Mouse (Mus musculus) hindbrain, postnatal 0 days (tissue): Measurements from ENCODE around the gene Stk39. TPM values are rescaled to one million over a fixed set of nuclear protein-coding genes. Genes with fewer than 3 reads are reported as not detected.

Experiments
- ATAC-seq: fragments of 200-750 bp; cut with Nextera tagmentation; 2 replicates; pipeline ENCODE4 v1.8.0; 2017; ENCODE audit warnings: mild to moderate bottlenecking, moderate TSS enrichment, moderate library complexity
- DNase-seq: peaks from one replicate; pipeline ENCODE4 v3.0.0-alpha.2; 2015; ENCODE audit warnings: low spot score
- H3K27ac ChIP-seq: fragments of 300-500 bp; sonication (generic); 2 replicates; pipeline ENCODE4 v1.5.1; 2014; ENCODE audit warnings: mild to moderate bottlenecking
- H3K27me3 ChIP-seq: fragments of 300-500 bp; sonication (generic); 2 replicates; pipeline ENCODE4 v1.6.1; 2014; ENCODE audit warnings: low read length, mixed read lengths; ENCODE audit not compliant: insufficient read depth
- H3K36me3 ChIP-seq: fragments of 300-500 bp; sonication (generic); 2 replicates; pipeline ENCODE4 v1.6.1; 2014; ENCODE audit warnings: low read length, mixed read lengths; ENCODE audit not compliant: insufficient read depth
- H3K4me1 ChIP-seq: fragments of 300-500 bp; sonication (generic); 2 replicates; pipeline ENCODE4 v1.6.1; 2014; ENCODE audit warnings: antibody characterized with exemption, low read length, mixed read lengths; ENCODE audit not compliant: insufficient read depth
- H3K4me2 ChIP-seq: fragments of 300-500 bp; sonication (generic); 2 replicates; pipeline ENCODE4 v1.6.1; 2014; ENCODE audit warnings: low read depth, mild to moderate bottlenecking, low read length, moderate library complexity, mixed read lengths
- H3K4me3 ChIP-seq: fragments of 300-500 bp; sonication (generic); 2 replicates; pipeline ENCODE4 v1.5.1; 2014; ENCODE audit warnings: low read length
- H3K9ac ChIP-seq: fragments of 300-500 bp; sonication (generic); replicated peaks from 2 replicates; pipeline ENCODE4 v1.6.1; 2014; ENCODE audit warnings: mild to moderate bottlenecking, low read length, moderate library complexity, mixed read lengths
- H3K9me3 ChIP-seq: fragments of 300-500 bp; sonication (generic); 2 replicates; pipeline ENCODE4 v1.6.1; 2016; ENCODE audit warnings: low read length, mixed read lengths
- CTCF ChIP-seq: IDR thresholded peaks from 2 replicates; pipeline ENCODE4 v1.5.1; 2016; ENCODE audit warnings: antibody characterized with exemption, control low read depth, low read depth
- WGBS: fragments of 180-500 bp; shearing (Covaris S2); extraction: QIAGEN DNeasy Blood & Tissue Kit; methylation state at CpG from one replicate; pipeline ENCODE4 v1.1.7; 2014; 5-methylcytosine and 5-hydroxymethylcytosine counted together
- polyA plus RNA-seq: library from polyadenylated mRNA; unstranded; fragments of >200 nt; fragmentation: Nextera tagmentation; extraction: Ambion mirVana; gene quantifications from 2 replicates; pipeline ENCODE4 v1.2.1, GENCODE M21; 2015
- total RNA-seq: library from RNA; depleted of rRNA; stranded (reverse); fragments of >200 nt; gene quantifications from 2 replicates; pipeline ENCODE4 v1.2.3, GENCODE M21; 2014

The Stk39 gene
- total and polyA plus RNA-seq, 2 experiments from 2014 or later = 30.8 to 38.4 TPM

GRCm38 (mm10) chr2:68458115-68458514 lies 14.0 kb downstream of the Stk39 start:
- ATAC-seq (no peak), DNase-seq (no peak)
- 85% methylated on average over 5 of the region's 5 CpGs for WGBS
- TF ChIP-seq CTCF = no peak
- Histone ChIP-seq H3K4me2 (no peak overlapping the region), H3K27me3 (no peaks in the 10 kb centered on the region), H3K9ac (no peak overlapping the region), H3K36me3 (no peaks in the 10 kb centered on the region), H3K4me3 (no peak overlapping the region), H3K9me3 (no peaks in the 10 kb centered on the region), H3K27ac (no peak overlapping the region), H3K4me1 (no peaks in the 10 kb centered on the region)

- Histone ChIP-seq H3K27ac (no peak overlapping the region), H3K9me3 (no peaks in the 10 kb centered on the region), H3K27me3 (no peaks in the 10 kb centered on the region), H3K9ac (no peak overlapping the region), H3K36me3 (no peaks in the 10 kb centered on the region), H3K4me1 (no peaks in the 10 kb centered on the region), H3K4me2 (no peak overlapping the region), H3K4me3 (no peak overlapping the region)
- DNase-seq = no peak
- 79% methylated on average over 6 of the region's 6 CpGs for WGBS
- TF ChIP-seq CTCF = no peak
- ATAC-seq = no peak
Observed at GRCm38 (mm10) chr2:68457455-68458032, 14.5 kb downstream of the Stk39 start.

- Histone ChIP-seq H3K27me3 (no peaks in the 10 kb centered on the region), H3K9ac (no peak overlapping the region), H3K27ac (no peak overlapping the region), H3K4me1 (no peaks in the 10 kb centered on the region), H3K9me3 (no peaks in the 10 kb centered on the region), H3K36me3 (no peaks in the 10 kb centered on the region), H3K4me3 (no peak overlapping the region), H3K4me2 (no peak overlapping the region)
- no peak for DNase-seq
- ATAC-seq = no peak
- WGBS = 86% methylated on average over 6 of the region's 6 CpGs
- TF ChIP-seq CTCF = no peak
Observed at GRCm38 (mm10) chr2:68456899-68457298, 15.2 kb downstream of the Stk39 start.

- no peak overlapping the region for H3K27ac ChIP-seq
- H3K4me3 ChIP-seq = no peak overlapping the region
- H3K36me3 ChIP-seq = no peaks in the 10 kb centered on the region
- H3K9ac ChIP-seq = no peak overlapping the region
- H3K4me2 ChIP-seq = no peak overlapping the region
- H3K4me1 ChIP-seq = no peaks in the 10 kb centered on the region
- ATAC-seq (no peak), DNase-seq (no peak)
- no peaks in the 10 kb centered on the region for H3K27me3 ChIP-seq
- TF ChIP-seq CTCF = no peak
- 77% methylated on average over 4 of the region's 4 CpGs for WGBS
- no peaks in the 10 kb centered on the region for H3K9me3 ChIP-seq
Observed at GRCm38 (mm10) chr2:68452379-68452778, 19.7 kb downstream of the Stk39 start.

GRCm38 (mm10) chr2:68448035-68448434 lies 24.0 kb downstream of the Stk39 start:
- TF ChIP-seq CTCF = no peak
- H3K4me3 ChIP-seq = no peak overlapping the region
- ATAC-seq (no peak), DNase-seq (no peak)
- H3K9ac ChIP-seq = no peak overlapping the region
- no peak overlapping the region for H3K27ac ChIP-seq
- 93% methylated on average over 10 of the region's 10 CpGs for WGBS
- H3K9me3 ChIP-seq = no peaks in the 10 kb centered on the region
- H3K36me3 ChIP-seq = no peaks in the 10 kb centered on the region
- no peaks in the 10 kb centered on the region for H3K27me3 ChIP-seq
- no peaks in the 10 kb centered on the region for H3K4me1 ChIP-seq
- no peak overlapping the region for H3K4me2 ChIP-seq

GRCm38 (mm10) chr2:68443141-68443540 lies 28.9 kb downstream of the Stk39 start:
- no peaks in the 10 kb centered on the region for H3K36me3 ChIP-seq
- no peak overlapping the region for H3K27ac ChIP-seq
- no peak overlapping the region for H3K4me3 ChIP-seq
- ATAC-seq = no peak
- H3K9ac ChIP-seq = no peak overlapping the region
- H3K9me3 ChIP-seq = no peaks in the 10 kb centered on the region
- no peaks in the 10 kb centered on the region for H3K27me3 ChIP-seq
- 0 out of 2 replicates have a peak, but pooled peaks cover 4% of the 10 kb centered on the region for H3K4me1 ChIP-seq
- H3K4me2 ChIP-seq = no peak overlapping the region
- TF ChIP-seq CTCF = no peak
- no peak for DNase-seq
- WGBS = 69% methylated on average over 6 of the region's 6 CpGs

GRCm38 (mm10) chr2:68442113-68442717 lies 29.9 kb downstream of the Stk39 start:
- H3K4me3 ChIP-seq = no peak overlapping the region
- no peak overlapping the region for H3K27ac ChIP-seq
- 59% methylated on average over 5 of the region's 5 CpGs for WGBS
- H3K4me2 ChIP-seq = no peak overlapping the region
- no peaks in the 10 kb centered on the region for H3K9me3 ChIP-seq
- H3K36me3 ChIP-seq = no peaks in the 10 kb centered on the region
- 0 out of 2 replicates have a peak, but pooled peaks cover 4% of the 10 kb centered on the region for H3K4me1 ChIP-seq
- DNase-seq (no peak), ATAC-seq (no peak)
- H3K27me3 ChIP-seq = no peaks in the 10 kb centered on the region
- no peak for TF ChIP-seq CTCF
- no peak overlapping the region for H3K9ac ChIP-seq
